Mouse (Mus musculus): ENCODE measurements around the gene Camsap1.

The Camsap1 gene

DNA sequence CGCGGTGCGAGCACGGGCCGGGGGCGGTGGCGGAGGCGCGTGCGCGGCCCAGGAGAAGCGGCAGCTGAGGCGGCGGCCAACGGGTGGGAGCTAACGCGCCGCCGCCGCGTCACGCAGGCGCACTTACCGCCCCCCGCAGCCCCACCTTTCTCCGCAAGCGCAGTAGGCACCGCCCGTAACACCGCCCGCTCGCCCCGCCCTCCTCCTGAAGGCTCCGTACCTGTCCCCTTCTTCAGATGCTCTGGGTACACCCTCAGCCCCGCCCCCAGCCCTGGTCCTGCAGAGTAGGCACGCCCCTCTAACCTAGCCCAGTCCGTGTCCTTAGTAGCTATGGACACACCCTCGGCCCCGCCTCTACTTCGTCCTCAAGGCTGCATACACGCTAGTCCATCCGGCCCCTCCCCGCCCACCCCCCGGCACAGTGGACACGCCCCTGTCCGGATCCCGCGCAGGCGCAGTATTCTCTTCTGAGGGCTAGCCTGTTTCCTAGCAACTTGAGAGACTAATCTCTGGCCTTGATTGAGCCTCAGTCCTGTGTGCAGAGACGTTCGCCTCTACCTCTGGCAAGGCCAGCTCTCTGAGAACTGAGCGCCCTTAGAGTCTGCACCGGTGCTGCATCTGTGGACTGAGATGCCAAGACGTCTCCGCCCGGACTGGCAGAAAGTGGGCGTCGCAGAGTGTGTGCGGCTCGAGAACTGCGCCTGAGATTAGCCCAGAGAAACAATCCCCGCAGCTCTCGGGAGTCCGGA is at the start of gene Camsap1:
TSS of gene Camsap1 (minus strand) at position 124 of the 749 bp plus-strand sequence.
- DNase-seq (ENCODE audit: low read depth, low spot score): peak; percentile 100

- DNase-seq (ENCODE audit: low read depth, low spot score): peak; percentile 24
These were observed 47.2 kb upstream of the Camsap1 start for GRCm38 (mm10) chr2:26030288-26030687.

GRCm38 (mm10) chr2:26024138-26025075 is 41.3 kb upstream of the Camsap1 start:
- DNase-seq (ENCODE audit: low read depth, low spot score): peak; percentile 65

DNA sequence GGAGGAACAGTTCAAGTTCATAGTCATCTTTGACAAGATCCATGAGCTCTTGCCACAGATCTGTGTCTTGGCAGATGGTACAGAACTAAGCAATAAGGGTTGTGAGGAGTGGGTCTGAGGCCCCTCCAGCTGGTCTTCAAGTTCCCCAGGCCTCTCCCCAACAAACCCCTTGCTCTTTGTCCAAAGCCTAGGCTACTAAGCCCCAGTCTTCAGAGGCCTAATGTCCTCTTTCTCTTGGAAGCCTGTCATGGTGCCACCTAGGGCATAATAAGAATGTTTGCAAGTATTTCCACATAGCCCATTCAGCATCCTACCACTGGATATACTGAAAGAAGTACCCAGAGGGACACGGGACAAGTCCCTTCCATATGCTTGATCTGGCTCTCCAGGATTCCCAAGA is 39.5 kb upstream of the Camsap1 start:
- peak; percentile 8 for DNase-seq (ENCODE audit: low read depth, low spot score)

DNA sequence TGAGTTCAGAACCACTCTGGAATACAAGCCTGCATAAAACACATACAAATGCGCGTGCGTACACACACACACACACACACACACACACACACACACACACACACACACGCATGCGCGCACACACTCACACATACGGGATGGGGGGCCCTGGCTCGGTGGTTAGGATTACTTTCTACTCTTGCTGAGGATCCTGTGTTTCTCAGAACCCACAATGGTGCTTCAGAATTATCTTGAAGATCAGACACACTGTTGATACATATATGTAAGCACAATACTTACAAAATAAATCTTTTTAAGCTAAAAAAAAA is 39.1 kb upstream of the Camsap1 start:
- no peak for DNase-seq (ENCODE audit: low read depth, low spot score)

GRCm38 (mm10) chr2:26021561-26022257 is 38.6 kb upstream of the Camsap1 start, which contains the start of gene Ubac1:
TSS of gene Ubac1 (minus strand) at chr2:26021747.
- peak; percentile 77 for DNase-seq (ENCODE audit: low read depth, low spot score)

DNA sequence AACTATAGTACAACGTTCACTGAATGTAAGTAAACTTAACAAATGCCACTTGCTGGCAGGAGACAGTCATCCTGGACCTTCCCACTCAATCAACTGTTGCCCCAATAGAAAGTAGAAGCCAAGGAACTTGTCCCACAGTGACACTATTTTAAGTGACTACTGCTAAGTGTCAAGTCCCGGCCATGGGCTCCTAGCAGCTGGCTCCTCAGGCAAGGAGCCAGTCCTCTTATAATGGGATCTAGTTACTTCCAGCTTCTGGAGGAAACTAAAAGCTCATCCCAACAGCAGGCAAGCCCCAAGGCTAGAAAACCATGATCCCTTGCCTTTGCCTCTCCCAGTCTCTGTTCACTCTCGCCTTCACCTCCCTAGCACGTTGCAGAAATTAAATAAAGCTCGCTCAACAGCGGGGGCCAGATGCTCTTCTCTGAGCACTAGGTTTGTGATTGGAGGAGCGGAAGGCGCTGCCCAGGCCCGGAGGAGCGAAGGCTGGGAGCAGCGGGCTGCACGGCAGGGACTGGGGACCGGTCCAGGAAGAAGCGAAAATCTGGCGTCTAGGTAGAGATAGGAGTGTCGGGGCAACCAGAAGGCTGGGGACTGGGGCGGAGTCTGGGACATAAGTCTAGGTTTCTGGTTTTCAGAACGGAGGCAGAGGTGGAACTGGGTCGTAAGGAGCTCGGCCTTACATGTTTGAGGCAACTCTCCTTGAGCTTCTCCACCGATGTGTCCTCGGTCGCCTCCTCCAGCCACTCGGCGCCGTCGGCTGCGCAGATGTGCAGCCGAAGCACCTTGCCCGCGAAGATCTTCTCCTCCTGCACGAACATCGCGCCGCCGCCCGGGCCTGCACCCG is 37.9 kb upstream of the Camsap1 start:
- DNase-seq (ENCODE audit: low read depth, low spot score): peak; percentile 63

- DNase-seq (ENCODE audit: low read depth, low spot score): peak; percentile 3
These were observed 36.8 kb upstream of the Camsap1 start for GRCm38 (mm10) chr2:26019923-26020322.

DNA sequence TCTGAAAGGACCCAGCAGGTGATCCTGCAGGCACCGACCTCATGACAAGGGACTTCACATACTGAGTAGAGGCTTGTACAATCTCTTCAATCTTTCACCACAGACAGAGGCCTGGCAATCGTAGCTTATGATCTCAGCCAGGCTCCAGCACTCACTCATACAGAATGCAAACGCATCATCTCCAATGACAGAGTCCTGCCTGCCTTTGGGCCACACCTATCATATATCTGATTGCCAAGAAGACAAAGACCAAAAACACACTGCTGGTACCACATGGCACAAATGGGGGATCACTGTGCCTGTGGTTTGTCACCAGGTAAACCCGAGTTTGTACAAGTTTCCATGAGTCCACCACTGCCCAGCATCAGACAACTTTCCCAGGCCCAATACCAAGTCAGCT is 34.2 kb upstream of the Camsap1 start:
- no peak for DNase-seq (ENCODE audit: low read depth, low spot score)

DNA sequence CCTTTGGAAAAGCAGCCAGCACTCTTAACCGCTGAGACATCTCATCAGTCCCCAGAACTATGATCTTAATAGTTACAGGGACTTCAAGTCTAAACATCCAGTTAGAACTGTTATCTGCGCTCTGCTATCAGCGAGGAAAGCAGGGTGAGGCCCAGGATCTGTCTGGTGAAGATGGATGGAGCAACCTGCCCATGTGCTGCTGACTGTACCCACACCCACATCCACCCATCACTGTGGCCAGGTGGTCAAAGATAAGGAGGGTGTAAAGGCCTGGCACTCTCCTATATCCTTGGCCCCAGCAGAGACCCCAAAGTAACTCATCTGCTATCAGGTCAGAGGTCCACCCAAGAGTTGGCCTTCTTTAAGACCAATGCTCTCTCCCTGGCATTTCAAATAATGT is 30.6 kb upstream of the Camsap1 start:
- DNase-seq (ENCODE audit: low read depth, low spot score): no peak

DNA sequence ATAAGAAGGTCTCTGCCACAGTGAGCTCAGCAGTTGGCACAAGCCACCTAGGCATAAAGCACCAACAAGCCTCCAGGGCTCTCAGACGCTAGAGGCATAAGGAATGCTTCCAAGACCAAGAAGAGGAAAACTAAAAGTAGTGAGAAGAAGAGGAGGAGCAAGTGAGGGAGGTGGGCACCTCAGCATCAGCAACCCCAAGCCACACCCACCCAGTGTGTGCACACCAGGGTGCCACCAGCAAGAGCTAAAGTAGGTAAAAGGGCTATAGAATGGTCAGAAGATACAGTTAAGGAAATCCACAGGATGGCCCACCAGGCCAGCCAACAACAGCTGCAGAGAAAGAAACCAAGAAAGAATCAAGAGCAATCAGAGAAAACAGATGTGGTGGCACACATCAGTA is 28.3 kb upstream of the Camsap1 start:
- DNase-seq (ENCODE audit: low read depth, low spot score): no peak

DNA sequence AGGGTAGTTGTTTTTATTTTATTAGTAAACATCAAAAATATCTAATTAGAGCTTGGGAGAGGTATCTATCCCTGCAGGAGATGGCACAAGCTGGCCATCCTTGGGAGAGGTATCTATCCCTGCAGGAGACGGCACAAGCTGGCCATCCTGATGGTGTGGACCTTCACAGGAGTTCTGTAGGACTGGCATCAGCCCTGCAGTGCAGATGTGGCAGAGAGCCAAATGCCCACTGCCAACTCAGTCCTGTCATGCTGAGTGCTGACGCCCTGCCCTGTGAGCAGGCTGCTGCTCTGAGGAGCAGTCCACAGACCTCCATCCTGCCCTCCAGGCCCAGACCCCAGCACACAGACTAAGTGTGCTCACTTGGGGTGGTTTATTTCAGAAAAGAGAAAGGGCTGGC is 18.9 kb upstream of the Camsap1 start:
- no peak for DNase-seq (ENCODE audit: low read depth, low spot score)

DNA sequence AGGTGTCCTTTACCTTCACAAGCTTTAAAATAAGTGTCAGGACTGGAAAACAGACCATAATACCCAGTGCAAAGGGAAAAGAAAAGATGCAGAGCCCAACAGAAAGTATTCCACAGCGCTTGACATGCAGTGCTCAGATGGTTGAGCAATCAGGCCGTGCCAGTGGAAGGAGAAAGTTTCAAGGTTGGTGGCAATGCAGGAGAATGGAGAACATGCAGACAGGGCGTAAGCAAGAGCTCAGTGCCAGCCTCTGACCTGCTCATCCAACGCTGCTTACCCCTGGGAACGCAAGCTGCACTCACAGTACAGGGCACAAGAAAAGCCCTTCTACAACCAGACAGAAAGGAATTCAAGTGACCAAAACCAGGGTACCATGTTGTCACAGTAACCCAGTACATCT is 18.1 kb upstream of the Camsap1 start:
- DNase-seq (ENCODE audit: low read depth, low spot score): no peak

DNA sequence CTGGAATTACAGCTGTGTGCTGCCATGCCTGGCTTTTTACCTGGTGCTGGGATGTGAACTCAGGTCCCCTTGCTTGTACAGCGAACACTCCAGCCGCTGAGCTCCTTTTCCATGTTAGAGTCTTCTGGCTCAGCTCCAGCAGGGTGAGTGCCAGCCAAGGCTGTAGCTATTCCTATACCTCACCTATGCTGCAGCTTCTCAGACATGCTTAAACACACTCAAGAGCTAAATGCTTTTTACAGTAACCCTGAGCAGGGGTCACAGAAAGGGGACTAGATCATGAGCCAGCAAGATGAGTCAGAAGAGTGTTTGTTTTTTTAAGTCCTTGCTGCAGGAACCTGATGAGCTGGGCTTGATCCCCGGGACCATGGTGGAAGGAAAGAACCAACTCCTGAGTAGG is 14.6 kb upstream of the Camsap1 start:
- peak; percentile 63 for DNase-seq (ENCODE audit: low read depth, low spot score)

- peak; percentile 72 for DNase-seq (ENCODE audit: low read depth, low spot score)
These were observed 11.7 kb upstream of the Camsap1 start for GRCm38 (mm10) chr2:25994791-25995190.

GRCm38 (mm10) chr2:25992285-25992684 is 9.2 kb upstream of the Camsap1 start:
- DNase-seq (ENCODE audit: low read depth, low spot score): peak; percentile 67

- no peak for DNase-seq (ENCODE audit: low read depth, low spot score)
These were observed 6.6 kb upstream of the Camsap1 start for GRCm38 (mm10) chr2:25989651-25990050.

DNA sequence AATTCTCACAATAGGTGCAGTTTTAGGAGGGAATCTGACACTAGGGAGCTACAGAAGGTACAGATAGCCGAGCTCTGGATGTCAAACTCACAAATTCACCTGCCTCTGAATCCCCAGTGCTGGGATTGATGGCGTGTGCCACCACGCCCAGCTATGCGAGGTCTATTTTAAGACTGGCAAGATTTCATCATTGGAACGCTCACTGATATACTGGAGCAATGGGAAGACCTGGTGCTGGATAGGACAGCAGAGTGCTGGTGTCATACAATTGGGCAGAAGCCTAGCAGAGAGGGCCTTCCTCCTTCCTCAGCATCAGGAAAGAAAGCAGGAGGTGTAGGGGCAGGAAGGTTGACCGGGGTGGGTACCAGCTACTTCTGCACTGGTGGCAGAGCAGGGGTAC is 4.7 kb upstream of the Camsap1 start:
- DNase-seq (ENCODE audit: low read depth, low spot score): no peak

DNA sequence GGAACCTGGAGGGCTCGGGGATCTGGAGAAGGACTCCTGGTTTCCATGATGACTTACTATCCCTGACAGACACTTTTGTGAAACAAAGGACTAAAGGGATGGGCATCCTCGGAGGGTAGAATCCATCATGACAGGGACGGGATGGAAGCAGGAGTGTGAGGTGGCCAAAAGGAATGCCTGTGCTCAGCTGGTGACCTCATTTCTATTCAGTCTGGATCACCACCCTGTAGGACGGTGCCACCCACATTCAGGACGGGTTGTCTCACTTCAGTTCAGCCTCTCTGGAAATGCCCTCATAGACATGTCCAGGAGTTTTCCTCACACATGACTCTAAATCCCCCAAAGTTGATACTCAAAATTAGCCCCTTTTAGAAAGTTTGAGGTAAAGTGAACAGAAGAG is 3.5 kb upstream of the Camsap1 start:
- DNase-seq (ENCODE audit: low read depth, low spot score): peak; percentile 56

GRCm38 (mm10) chr2:25982426-25983091 is 523 bp downstream of the Camsap1 start:
- peak; percentile 17 for DNase-seq (ENCODE audit: low read depth, low spot score)

DNA sequence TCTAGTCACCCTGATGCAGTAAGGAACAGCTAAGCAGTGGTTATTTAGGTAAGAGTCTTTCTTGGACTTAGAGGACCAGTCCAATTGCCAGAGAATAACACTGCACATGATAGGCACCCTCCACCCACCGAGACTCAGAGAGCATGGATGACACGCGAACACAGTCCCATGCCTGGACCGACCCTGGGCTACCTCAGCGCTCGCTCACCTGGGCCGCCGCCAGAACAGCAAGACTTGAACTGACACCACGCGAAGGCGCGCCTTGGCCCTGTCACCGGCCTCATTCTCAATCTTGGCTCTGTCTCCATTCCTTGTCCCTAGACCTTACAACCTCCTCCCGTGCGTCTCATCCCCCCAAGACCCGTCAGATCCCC is 1.0 kb downstream of the Camsap1 start:
- DNase-seq (ENCODE audit: low read depth, low spot score): peak; percentile 55
